Mouse (Mus musculus) adrenal gland (tissue): ENCODE data around the gene Il16.

Experiments used
- intact Hi-C: fragments of 180-260 bp; cut with DNase I; formaldehyde crosslinking; loops from one replicate; pipeline ENCODE4 v1.15.1; 2025

Gene Il16

DNA sequence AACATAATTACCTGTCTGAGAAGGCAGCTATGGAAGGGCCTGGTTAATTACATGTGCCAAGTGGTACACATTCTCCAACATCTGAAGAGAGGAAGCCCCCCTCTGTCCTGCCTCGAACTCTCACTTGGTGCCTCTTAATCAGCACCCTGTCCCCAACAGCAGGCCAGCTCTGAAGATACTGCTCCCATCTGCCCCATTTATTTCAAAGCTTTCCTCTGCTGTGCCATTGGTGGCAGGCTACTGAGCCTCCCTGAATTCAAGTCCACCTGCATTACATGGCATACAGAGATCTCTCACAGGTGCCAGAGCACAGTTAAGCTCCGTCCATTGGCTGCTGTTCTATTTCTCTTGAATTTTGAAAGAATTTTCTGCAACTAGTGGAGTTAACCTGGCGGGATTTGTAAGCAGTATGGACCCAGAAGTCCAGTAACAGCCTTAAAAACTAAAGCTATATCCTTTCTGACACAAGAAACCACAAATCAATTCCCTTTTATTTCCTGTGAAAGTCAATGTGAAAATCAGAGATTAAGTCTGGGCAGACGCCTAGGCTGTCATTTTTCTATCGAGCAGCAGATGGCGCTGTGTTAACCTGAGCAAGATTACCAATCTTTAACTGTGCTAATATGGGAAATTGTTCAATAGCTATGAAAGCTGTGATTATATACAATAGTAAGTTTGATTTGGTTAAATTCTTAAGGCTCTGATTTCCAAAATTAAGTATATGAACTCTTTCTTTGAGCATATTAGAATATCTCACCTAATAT, 49.9 kb downstream of the Il16 start:
- intact Hi-C loops = loop anchor here (2.0 kb wide), 2 partner anchors 79 to 109 kb away; no protein-coding TSS in a partner anchor

DNA sequence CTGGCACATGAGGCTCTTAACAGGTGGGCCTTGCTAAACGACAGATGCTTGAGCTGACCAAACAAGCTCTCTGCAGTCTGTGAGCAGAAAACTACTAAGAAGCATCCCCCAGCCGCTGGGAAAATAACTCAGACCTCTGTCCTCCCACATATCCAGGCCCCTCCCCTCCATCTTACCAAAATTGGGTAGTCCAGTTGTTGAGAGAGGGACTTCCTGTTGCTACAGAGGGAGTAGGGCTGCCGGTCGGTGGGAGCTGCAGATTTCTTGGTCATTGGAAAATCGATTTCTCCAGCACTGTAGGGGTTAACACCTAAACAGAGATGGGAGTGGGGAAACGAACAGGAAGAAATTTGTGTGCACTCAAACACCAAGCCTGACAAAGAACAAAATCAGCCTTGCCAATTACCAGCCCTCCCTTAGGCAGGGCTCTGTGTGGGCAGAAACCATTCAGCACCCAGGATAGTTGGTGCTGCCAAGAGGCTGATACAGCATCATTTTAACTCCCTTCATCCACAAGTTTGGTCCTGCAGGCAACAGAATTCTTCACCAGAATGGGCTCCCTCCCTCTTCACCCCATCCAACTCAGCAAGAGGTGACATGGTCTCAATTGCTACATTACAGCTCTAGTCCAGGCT, 62.8 kb downstream of the Il16 start:
- intact Hi-C loops = no loop called here

- intact Hi-C loops = loop anchor here (10.0 kb wide), 2 partner anchors 96 to 206 kb away; partner anchors contain the start of genes Mesd and Tlnrd1
Measured at GRCm38 (mm10) chr7:83678506-83678905, 67.0 kb downstream of the Il16 start.

DNA sequence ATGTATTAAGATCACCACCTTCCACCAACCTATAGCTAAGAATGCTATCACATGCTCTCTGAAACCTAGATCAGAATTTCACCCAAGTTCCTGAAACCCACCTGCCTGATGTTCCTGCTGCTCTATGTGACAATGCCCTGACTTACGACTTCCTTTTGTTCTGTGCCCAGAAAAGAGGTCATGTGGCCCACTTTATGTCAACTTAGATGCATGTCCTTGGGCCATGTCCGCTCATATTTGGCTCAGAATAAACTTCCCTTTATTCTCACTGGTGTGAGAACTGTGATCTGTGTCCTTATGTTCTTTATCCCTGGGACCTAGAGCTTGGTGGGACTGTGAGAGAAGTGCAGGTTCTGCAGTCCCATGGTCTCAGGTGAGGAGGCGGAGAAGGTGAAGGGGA, 68.2 kb downstream of the Il16 start:
- intact Hi-C loops = loop anchor here (10.0 kb wide), 2 partner anchors 98 to 208 kb away; partner anchors contain the start of genes Mesd and Tlnrd1

GRCm38 (mm10) chr7:83675545-83676254, 69.8 kb downstream of the Il16 start:
- intact Hi-C loops = loop anchor here (2.0 to 10.0 kb wide), 3 partner anchors 99 to 209 kb away; partner anchors contain the start of genes Mesd and Tlnrd1

DNA sequence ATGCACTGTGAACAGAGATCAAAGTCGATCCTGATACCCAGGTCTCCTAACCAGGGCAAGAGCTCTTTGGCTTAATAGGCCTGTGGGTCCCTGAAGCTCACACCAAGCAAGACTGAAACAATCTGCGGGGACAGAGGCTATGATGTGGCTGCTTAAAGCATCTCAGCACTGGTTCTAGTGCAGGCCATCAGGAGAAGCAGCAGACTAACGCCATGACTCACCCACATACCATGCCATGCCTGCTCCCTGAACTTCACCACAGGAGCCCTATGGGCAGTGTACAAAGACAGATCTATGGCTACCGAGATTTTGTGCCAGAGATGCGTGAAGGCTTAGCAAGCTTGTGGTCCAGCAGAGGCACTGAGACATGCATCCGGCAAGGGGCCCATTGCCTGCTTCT, 74.0 kb downstream of the Il16 start:
- intact Hi-C loops = loop anchor here (5.0 to 10.0 kb wide), 3 partner anchors 103 to 213 kb away; partner anchors contain the start of genes Mesd and Tlnrd1

DNA sequence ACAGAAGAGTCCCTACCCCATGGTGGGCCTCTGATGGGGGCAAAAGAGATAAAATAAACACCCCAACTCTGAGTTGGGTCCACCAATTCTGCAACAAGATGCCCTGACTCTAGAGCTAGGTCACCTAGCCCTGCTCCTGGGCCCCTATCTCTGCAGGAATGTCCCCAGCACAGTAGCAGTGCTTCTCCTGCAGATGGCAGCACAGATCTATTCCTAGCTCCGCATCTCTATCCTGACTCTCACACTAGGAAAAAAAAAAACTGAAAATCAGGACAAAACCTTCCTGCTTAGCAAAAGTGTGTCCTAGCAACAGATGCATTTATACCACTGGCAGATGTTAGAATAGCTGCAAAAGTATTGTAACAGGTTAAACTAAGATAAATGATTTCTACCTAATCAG, 76.8 kb downstream of the Il16 start:
- intact Hi-C loops = no loop called here

GRCm38 (mm10) chr7:83667936-83668645, 77.4 kb downstream of the Il16 start:
- intact Hi-C loops = no loop called here

DNA sequence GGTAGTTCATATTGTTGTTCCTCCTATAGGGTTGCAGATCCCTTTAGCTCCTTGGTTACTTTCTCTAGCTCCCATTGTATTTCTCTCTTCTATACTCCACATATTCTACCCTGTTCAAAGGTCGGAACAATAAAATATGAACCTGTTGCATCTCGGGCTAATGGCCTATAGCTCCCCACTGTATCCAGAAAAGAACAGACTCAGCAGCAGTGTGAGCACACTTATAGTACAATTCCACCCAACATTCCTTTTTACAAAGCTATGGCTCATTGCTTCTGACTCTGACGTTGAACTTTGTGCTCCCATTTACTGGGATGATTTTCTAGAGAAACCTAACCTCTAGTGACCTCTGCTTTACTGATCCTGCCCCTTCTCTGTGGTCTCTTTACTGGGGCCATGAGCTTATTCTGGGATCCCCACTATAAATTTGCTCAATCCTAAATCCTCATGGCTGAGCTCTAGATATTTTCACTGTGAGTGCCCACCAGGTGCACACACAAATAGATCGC, 79.4 kb downstream of the Il16 start:
- intact Hi-C loops = no loop called here

GRCm38 (mm10) chr7:83662711-83663375, 82.7 kb downstream of the Il16 start:
- intact Hi-C loops = no loop called here

DNA sequence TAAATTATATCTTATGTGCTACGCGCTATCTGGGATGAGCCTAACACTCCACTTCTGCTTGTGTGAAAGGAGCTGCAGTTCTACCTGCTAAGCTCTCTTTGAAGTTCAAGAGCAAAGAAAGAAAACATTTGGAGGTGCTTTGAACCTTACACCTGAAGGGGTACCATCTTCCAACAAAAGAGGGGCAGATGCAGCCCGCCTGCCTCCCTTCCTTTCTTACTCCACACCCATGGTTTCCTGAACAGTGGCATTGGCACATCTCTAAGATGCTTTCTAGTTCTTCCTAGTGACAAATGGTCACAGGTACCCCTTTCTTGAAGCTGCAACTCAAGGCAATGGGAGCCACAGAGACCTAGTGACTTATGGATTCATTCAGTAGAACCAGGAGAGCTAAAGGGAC, 83.8 kb downstream of the Il16 start:
- intact Hi-C loops = no loop called here

DNA sequence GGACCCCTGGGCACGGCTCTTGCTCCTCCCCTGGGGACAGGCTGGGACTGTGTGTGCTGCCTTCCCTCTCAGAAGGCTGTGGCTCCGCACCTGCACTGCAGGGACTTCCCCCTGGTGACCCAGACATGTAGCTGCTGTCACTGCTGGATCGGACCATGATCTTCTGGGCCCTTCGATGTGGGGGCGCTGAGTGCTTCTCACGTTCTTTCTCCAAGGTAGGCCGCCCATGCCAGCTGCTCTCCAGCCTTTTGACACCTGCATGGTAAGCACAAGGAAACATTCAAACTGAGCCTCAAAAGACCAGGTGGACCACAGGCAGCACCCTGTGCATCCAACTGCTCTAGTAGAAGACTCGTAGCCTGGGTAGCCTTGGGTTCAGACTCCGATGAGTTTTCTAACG, 84.5 kb downstream of the Il16 start:
- intact Hi-C loops = no loop called here

GRCm38 (mm10) chr7:83660273-83660691, 85.2 kb downstream of the Il16 start:
- intact Hi-C loops = no loop called here

- intact Hi-C loops = no loop called here
Measured at GRCm38 (mm10) chr7:83659159-83660065, 86.1 kb downstream of the Il16 start.

DNA sequence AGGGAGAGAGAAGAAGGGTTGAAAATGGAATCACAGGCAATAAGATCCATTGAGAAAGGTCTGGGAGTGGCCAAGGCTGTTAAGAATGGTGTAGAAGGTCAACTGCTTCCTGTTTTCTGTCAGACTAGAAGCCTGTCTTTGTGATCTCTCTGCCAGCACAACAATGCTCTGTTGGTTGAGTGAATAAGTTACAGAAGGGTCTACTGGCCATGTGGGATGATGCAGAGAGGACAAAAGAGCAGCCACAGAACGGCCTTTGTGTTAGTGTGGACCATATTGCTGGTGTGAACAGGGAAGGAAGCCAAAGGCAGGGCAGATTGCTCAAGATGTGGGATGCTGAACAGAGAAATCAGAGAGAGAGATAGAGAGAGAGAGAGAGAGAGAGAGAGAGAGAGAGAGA, 86.8 kb downstream of the Il16 start:
- intact Hi-C loops = no loop called here

GRCm38 (mm10) chr7:83654938-83655630, 90.4 kb downstream of the Il16 start:
- intact Hi-C loops = no loop called here

DNA sequence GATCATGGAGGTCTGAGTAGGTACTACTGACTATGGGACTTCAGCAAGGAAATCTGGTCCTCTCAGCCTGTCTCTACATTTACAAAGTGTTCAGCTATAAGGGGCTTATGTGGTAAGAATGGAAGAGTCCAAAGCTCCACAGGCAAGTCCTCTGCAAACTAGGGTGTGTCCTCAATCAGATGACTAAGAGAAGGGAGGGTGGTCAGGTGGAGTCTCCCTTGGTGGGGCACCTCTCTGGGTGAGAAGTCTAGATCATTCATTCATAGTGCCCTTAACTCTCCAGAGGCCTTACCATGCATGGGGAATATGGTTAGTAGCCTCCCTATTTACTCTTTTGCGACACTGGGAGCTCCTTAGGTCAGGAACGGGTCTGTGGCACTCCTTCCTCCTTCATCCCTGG, 91.3 kb downstream of the Il16 start:
- intact Hi-C loops = no loop called here

- intact Hi-C loops = no loop called here
Measured at GRCm38 (mm10) chr7:83653605-83654051, 91.9 kb downstream of the Il16 start.

DNA sequence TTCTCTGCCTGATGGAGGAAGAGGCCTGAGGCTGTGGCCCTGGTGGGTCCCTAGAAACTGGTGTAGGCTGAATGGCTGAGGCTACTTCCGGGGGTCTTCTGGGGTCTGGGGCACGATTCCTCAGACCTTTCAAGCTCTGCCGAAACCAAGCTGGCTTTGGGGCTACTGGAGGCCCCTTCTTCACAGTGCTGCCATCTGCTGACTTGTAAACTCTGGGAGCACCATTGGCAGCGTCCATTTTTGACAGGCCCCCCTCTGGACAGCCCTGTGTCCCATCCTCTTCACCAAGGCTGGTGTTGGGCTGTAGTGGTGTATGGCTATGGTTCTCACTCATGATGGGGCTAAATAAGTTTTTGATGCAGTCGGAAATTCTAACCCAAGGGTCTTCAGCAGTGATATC, 93.0 kb downstream of the Il16 start:
- intact Hi-C loops = no loop called here
